Mouse (Mus musculus) embryonic facial prominence, embryonic 14.5 days (tissue): ENCODE measurements around the gene Lrg1. TPM values are rescaled to one million over a fixed set of nuclear protein-coding genes. Genes with fewer than 3 reads are reported as not detected.

ENCODE experiments used
- ATAC-seq: fragments of 200-750 bp; cut with Nextera tagmentation; 2 replicates; pipeline ENCODE4 v1.8.0; 2017; ENCODE audit warnings: low read depth, moderate number of reproducible peaks, moderate TSS enrichment
- DNase-seq: peaks from one replicate; pipeline ENCODE4 v3.0.0-alpha.2; 2015; ENCODE audit warnings: low spot score
- H3K27ac ChIP-seq: fragments of 300-500 bp; sonication (generic); replicated peaks from 2 replicates; pipeline ENCODE4 v1.5.1; 2014; ENCODE audit warnings: low read depth, mild to moderate bottlenecking, low read length, moderate library complexity
- H3K27me3 ChIP-seq: fragments of 300-500 bp; sonication (generic); replicated peaks from 2 replicates; pipeline ENCODE4 v1.6.1; 2014; ENCODE audit warnings: low read length; ENCODE audit not compliant: control insufficient read depth, insufficient read depth
- H3K36me3 ChIP-seq: fragments of 300-500 bp; sonication (generic); 2 replicates; pipeline ENCODE4 v1.6.1; 2014; ENCODE audit warnings: low read length, mixed read lengths; ENCODE audit not compliant: control insufficient read depth, insufficient read depth
- H3K4me1 ChIP-seq: fragments of 300-500 bp; sonication (generic); 2 replicates; pipeline ENCODE4 v1.6.1; 2014; ENCODE audit warnings: antibody characterized with exemption, low read length; ENCODE audit not compliant: control insufficient read depth, insufficient read depth
- H3K4me2 ChIP-seq: fragments of 300-500 bp; sonication (generic); 2 replicates; pipeline ENCODE4 v1.6.1; 2014; ENCODE audit warnings: low read depth, mild to moderate bottlenecking, low read length, moderate library complexity, mixed read lengths
- H3K4me3 ChIP-seq: fragments of 300-500 bp; sonication (generic); 2 replicates; pipeline ENCODE4 v1.5.1; 2014; ENCODE audit warnings: low read depth, mild to moderate bottlenecking, low read length
- H3K9ac ChIP-seq: fragments of 300-500 bp; sonication (generic); 2 replicates; pipeline ENCODE4 v1.6.1; 2014; ENCODE audit warnings: low read depth, mild to moderate bottlenecking, low read length, moderate library complexity, mixed read lengths
- H3K9me3 ChIP-seq: fragments of 300-500 bp; sonication (generic); 2 replicates; pipeline ENCODE4 v1.6.1; 2016; ENCODE audit warnings: low read length; ENCODE audit not compliant: control insufficient read depth
- WGBS: fragments of 180-500 bp; shearing (Covaris S2); extraction: QIAGEN DNeasy Blood & Tissue Kit; methylation state at CpG from one replicate; pipeline ENCODE4 v1.1.7; 2014; 5-methylcytosine and 5-hydroxymethylcytosine counted together
- polyA plus RNA-seq: library from polyadenylated mRNA; unstranded; fragments of >200 nt; fragmentation: Nextera tagmentation; extraction: Ambion mirVana; gene quantifications from 2 replicates; pipeline ENCODE4 v1.2.1, GENCODE M21; 2014

Gene Lrg1
- polyA plus RNA-seq, 1 experiment from 2014 or later: 1.3 TPM

DNA sequence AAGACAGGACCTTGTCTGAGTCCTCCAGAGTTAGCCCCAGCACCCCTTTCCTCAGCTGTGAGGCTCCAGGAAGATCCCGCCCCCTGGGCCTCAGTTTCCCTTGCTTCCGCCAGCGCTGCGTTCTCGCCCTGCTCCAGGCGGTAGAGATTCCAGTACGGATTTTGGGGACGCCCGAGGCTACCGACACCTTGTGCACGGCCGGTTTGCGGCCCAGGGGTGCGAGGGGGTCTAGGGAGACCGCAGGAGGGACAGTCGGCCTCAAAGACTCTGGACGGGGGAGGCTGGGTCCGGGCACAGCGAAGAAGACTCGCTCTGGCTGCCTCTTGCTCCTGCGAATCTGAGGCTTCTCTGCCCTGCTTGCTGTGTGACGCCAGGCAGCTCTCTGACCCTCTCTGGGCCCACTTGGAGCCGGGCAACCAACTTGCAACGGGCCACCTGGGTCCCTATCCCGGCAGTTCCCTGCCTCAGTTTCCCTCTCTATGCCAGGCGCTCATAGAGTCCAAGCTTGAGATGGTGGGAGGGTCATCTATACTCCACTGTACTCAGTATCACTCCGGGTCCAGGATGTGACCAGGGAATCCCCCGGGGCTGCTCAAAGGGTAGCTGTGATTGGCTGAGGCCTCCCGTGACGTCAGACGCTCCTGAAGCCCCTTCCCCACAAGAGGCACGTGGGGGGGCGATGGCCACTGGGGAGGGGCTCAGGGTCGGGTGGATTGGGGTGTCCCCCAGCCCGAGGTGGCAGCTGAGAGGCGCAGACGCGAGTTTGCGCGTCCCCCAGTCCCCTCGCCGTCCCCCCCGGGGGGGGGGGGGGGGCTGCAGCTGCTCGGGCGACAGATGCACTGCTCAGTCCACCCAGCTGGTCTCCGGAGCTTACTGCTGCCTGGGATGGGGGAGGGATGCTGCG, 20.2 kb upstream of the Lrg1 start:
- peaks cover 9% of the 10 kb centered on the region for H3K4me1 ChIP-seq
- H3K27ac ChIP-seq: no peak overlapping the region
- WGBS: 0% methylated on average over 25 of the region's 47 CpGs
- H3K36me3 ChIP-seq: no peaks in the 10 kb centered on the region
- peak overlapping the region; percentile 39 for H3K4me3 ChIP-seq
- H3K4me2 ChIP-seq: peak overlapping the region; percentile 80
- no peaks in the 10 kb centered on the region for H3K9me3 ChIP-seq
- peak; percentile 32; the same call in 1 of the 2 replicates for ATAC-seq
- peak overlapping the region; percentile 56 for H3K9ac ChIP-seq
- DNase-seq: peak; percentile 57
- H3K27me3 ChIP-seq: peaks cover 51% of the 10 kb centered on the region

DNA sequence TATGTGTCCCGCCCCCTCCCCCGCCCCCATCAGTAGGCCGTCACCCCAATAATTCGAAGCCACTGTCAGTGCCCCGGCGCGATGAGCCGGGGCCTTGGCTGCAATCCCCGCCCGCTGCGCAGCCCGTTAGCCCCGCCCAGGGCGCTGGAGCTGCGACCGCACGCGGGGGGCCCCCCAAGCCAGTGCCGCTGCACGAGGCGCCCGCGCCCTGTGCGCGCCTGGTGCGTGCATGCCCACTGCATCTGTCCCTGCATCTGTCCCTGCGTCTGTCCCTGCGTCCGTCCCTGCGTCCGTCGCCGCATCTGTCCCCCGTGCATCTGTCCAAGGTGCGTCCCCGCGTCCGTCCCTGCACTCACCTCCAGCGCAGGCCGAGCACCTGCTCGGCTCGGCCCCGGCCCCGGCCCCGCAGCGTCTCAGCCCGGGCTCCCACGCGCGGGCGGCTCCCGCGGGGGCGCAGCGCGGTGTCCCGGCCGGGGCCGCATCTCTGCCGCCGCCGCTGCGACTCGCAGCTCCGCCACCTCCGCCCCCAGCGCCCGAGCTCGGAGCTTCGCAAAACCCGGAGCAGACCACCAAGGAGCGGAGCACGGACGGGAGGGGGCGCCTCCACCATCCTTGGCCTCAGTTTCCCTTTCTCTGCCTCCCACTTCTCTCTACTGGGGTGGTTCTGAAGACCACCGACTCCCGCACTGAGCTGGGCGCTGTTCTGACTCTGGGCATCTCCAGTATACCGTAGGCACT, 18.2 kb upstream of the Lrg1 start, which contains the start of gene Sema6b:
TSS of gene Sema6b (minus strand) at position 486 of the 738 bp plus-strand sequence.
- H3K36me3 ChIP-seq: no peaks in the 10 kb centered on the region
- no peaks in the 10 kb centered on the region for H3K9me3 ChIP-seq
- H3K9ac ChIP-seq: peak within 1 kb of the TSS; percentile 72
- peak within 1 kb of the TSS; percentile 80 for H3K4me3 ChIP-seq
- peaks cover 9% of the 10 kb centered on the region for H3K4me1 ChIP-seq
- 2% methylated on average over 37 of the region's 79 CpGs for WGBS
- H3K27me3 ChIP-seq: peaks cover 44% of the 10 kb centered on the region
- H3K27ac ChIP-seq: no peak within 1 kb of the TSS
- DNase-seq (peak; percentile 62), ATAC-seq (no peak)
- peak within 1 kb of the TSS; percentile 98 for H3K4me2 ChIP-seq

- WGBS: 25% methylated on average over 4 of the region's 21 CpGs
- peaks cover 44% of the 10 kb centered on the region for H3K27me3 ChIP-seq
Measured at GRCm38 (mm10) chr17:56139355-56139754, 17.6 kb upstream of the Lrg1 start.

GRCm38 (mm10) chr17:56137839-56138613, 16.2 kb upstream of the Lrg1 start:
- 17% methylated on average over 25 of the region's 25 CpGs for WGBS
- no peak for DNase-seq
- peak overlapping the region; percentile 54 for H3K9ac ChIP-seq
- no peak for ATAC-seq
- peaks cover 18% of the 10 kb centered on the region for H3K4me1 ChIP-seq
- peak overlapping the region; percentile 80; the same call in 1 of the 2 replicates for H3K4me3 ChIP-seq
- no peak overlapping the region for H3K27ac ChIP-seq
- H3K36me3 ChIP-seq: no peaks in the 10 kb centered on the region
- H3K4me2 ChIP-seq: peak overlapping the region; percentile 98
- peaks cover 40% of the 10 kb centered on the region for H3K27me3 ChIP-seq
- no peaks in the 10 kb centered on the region for H3K9me3 ChIP-seq

More at GRCm38 (mm10) chr17:56139355-56139754, 17.6 kb upstream of the Lrg1 start:
- Histone ChIP-seq H3K27ac (no peak overlapping the region), H3K4me2 (peak overlapping the region; percentile 98), H3K4me1 (peaks cover 13% of the 10 kb centered on the region), H3K36me3 (no peaks in the 10 kb centered on the region), H3K9ac (peak overlapping the region; percentile 72), H3K9me3 (no peaks in the 10 kb centered on the region), H3K4me3 (peak overlapping the region; percentile 80)
- ATAC-seq: no peak
- no peak for DNase-seq

- Histone ChIP-seq H3K27me3 (peaks cover 30% of the 10 kb centered on the region), H3K9me3 (no peaks in the 10 kb centered on the region), H3K27ac (no peak overlapping the region), H3K9ac (no peak overlapping the region), H3K4me1 (peaks cover 14% of the 10 kb centered on the region; the same call in 1 of the 2 replicates), H3K4me2 (no peak overlapping the region), H3K4me3 (no peak overlapping the region), H3K36me3 (no peaks in the 10 kb centered on the region)
- DNase-seq (no peak), ATAC-seq (no peak)
- WGBS: 86% methylated on average over 7 of the region's 7 CpGs
Measured at GRCm38 (mm10) chr17:56136558-56136957, 14.8 kb upstream of the Lrg1 start.

DNA sequence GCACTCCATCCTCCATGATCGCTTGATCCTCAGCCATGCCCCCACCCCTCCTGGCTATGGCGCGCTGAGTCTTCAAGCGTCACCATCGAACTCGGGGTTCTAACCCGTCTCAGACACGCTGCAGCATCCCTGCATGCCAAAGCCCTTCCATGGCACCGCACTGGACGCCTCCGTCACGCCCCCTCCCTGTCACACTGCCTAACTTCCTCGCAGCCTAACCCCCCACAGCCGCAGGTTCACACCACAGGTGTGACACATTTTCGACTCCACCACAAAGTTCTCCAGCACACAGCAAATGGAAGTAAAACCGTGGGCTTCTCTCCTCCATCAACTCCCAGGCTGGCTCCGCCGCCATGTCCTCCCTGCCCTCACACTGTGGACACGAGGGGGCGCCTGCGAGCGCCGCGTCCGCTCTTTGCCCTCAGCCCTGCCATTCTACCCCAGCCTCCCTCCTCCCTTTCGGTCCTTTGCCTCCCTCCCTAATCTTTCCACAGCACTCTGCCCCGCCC, 12.7 kb upstream of the Lrg1 start:
- WGBS: 3% methylated on average over 25 of the region's 27 CpGs
- Histone ChIP-seq H3K9ac (peak overlapping the region; percentile 47; the same call in 1 of the 2 replicates), H3K4me1 (peaks cover 12% of the 10 kb centered on the region; the same call in 1 of the 2 replicates), H3K4me3 (peak overlapping the region; percentile 33), H3K4me2 (peak overlapping the region; percentile 62), H3K36me3 (no peaks in the 10 kb centered on the region), H3K27ac (no peak overlapping the region; the same call in 1 of the 2 replicates), H3K9me3 (no peaks in the 10 kb centered on the region), H3K27me3 (peaks cover 9% of the 10 kb centered on the region)
- DNase-seq: no peak
- ATAC-seq: peak; percentile 23; the same call in 1 of the 2 replicates

- peak overlapping the region; percentile 62 for H3K4me2 ChIP-seq
- peak overlapping the region; percentile 33 for H3K4me3 ChIP-seq
- H3K27me3 ChIP-seq: peaks cover 1% of the 10 kb centered on the region; the same call in 1 of the 2 replicates
- ATAC-seq (peak; percentile 32), DNase-seq (peak; percentile 51)
- no peaks in the 10 kb centered on the region for H3K36me3 ChIP-seq
- H3K9me3 ChIP-seq: no peaks in the 10 kb centered on the region
- WGBS: 19% methylated on average over 17 of the region's 21 CpGs
- H3K9ac ChIP-seq: no peak overlapping the region
- peak overlapping the region; percentile 19 for H3K27ac ChIP-seq
- H3K4me1 ChIP-seq: peaks cover 9% of the 10 kb centered on the region; the same call in 1 of the 2 replicates
Measured at GRCm38 (mm10) chr17:56133457-56134363, 11.9 kb upstream of the Lrg1 start.
